Mouse (Mus musculus) erythroblast, embryonic 14.5 days (primary cell): ENCODE measurements around the gene Prn.

Experiments
- GATA1 ChIP-seq: IDR thresholded peaks from 2 replicates; pipeline ENCODE4 v1.6.1; 2012; ENCODE audit warnings: low read length, inconsistent platforms, mixed read lengths
- TAL1 ChIP-seq: IDR thresholded peaks from 3 replicates; pipeline ENCODE4 v1.6.1; 2012; ENCODE audit warnings: low read length, inconsistent platforms, mixed read lengths

GRCm38 (mm10) chr2:131866676-131867075 lies 43.1 kb upstream of the Prn start:
- no peak for TF ChIP-seq TAL1
- TF ChIP-seq GATA1 = no peak
